Mouse (Mus musculus) heart, postnatal 0 days (tissue): ENCODE measurements around the gene Setd5.

Experiments
- CTCF ChIP-seq: IDR thresholded peaks from 2 replicates; pipeline ENCODE4 v1.5.1; 2016; ENCODE audit warnings: antibody characterized with exemption, control low read depth, low read depth
- EP300 ChIP-seq: IDR thresholded peaks from 2 replicates; pipeline ENCODE4 v1.6.1; 2016; ENCODE audit warnings: antibody characterized with exemption, low read depth

GRCm38 (mm10) chr6:113079492-113079891, 2.3 kb downstream of the Setd5 start:
- TF ChIP-seq CTCF: no peak
- no peak for TF ChIP-seq EP300
